Mouse (Mus musculus): ENCODE measurements at regions not wholly inside any gene's neighbourhood (a gene's known extent, or its start where the extent isn't known, plus 50 kb on each side); places are given as distances from the start of the nearest gene placed in this dataset.

DNA sequence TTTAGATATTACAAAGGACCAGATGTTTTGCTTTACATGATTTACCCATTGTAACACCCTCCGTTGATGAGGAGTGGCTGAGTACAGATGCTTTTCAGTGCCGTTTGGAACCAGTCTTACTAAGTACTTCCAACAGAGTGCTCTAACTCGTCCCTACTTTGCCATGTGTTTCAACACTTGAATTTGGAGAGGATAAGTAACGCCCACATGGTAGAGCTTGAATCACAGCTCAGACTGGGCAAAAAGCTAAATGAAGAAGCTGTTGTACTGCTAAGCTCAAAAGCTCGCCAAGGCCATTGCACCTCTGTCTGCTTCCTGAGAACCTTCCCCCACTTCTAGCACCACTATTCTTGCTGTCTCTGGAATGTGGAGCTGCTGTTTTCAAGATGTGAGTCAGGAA lies 471.1 kb downstream of the Nfib start:
- WGBS, result 89% methylated on average over 5 of the region's 5 CpGs
- no peak overlapping the region for H3K4me3 ChIP-seq (replicated peaks; ENCODE audit: low read length)

DNA sequence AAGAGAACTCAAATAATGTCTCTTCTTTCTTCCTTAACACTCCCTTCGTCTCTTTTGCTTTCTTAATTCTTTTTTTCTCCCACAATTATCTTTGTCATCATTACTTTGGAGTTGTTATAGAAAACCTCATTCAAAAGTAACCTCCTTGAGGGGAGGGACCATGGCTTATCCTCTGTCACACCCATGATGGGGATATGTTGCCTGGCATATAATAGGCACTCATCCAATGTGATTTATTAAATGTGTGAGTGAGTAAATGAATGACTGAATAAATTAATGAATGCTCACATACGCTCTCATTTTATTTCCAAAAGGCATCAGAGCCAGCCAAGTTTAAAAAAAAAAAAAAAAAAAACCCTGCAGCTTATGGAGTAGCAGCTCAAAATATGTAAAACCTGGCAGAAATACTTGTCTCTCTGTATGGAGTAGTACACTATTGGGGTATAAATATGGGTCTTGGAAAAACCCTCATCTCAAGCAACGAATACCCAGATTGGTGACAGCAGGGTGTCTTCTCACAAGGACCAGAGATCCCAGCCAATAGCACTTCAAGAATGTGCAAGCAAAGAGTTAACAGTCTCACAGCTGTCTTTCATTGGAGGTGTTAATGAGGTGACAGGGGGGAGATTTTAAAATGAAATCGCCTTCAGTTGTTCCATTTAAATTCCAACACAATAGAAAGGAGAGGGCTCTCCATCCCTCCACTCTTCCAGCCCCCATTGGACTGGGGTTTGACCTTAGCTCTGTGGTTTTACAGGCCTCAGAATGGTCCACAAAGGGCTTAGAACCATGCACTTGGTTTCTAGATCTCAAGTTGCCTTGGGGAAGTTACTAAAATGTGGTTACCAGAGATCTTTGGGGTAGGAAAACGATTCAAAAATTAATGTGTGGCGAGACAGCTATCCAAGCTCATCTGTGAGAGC lies 479.1 kb downstream of the Nfib start:
- WGBS, result 68% methylated on average over 6 of the region's 6 CpGs
- Histone ChIP-seq H3K4me2 (replicated peaks) (no peak overlapping the region), H3K9me3 (ENCODE audit: control insufficient read depth, low read length) (no peaks in the 10 kb centered on the region), H3K36me3 (replicated peaks; ENCODE audit: control insufficient read depth, insufficient read depth) (no peaks in the 10 kb centered on the region), H3K27me3 (ENCODE audit: control insufficient read depth, insufficient read depth, low read length) (no peaks in the 10 kb centered on the region), H3K27ac (no peak overlapping the region), H3K4me1 (replicated peaks; ENCODE audit: control insufficient read depth, insufficient read depth, low read length) (no peaks in the 10 kb centered on the region), H3K4me3 (replicated peaks; ENCODE audit: low read length) (no peak overlapping the region), H3K9ac (no peak overlapping the region)
- ATAC-seq (ENCODE audit: low FRiP score), result no peak
- no peak for DNase-seq (ENCODE audit: low spot score)

More for the DNA sequence above, 471.1 kb downstream of the Nfib start:
- H3K4me2 ChIP-seq (replicated peaks), result no peak overlapping the region
- H3K9ac ChIP-seq, result no peak overlapping the region
- no peaks in the 10 kb centered on the region for H3K27me3 ChIP-seq (ENCODE audit: control insufficient read depth, insufficient read depth, low read length)
- H3K27ac ChIP-seq, result no peak overlapping the region
- peaks cover 12% of the 10 kb centered on the region; the same call in 1 of the 2 replicates for H3K9me3 ChIP-seq (ENCODE audit: control insufficient read depth, low read length)
- H3K4me1 ChIP-seq (replicated peaks; ENCODE audit: control insufficient read depth, insufficient read depth, low read length), result no peaks in the 10 kb centered on the region
- no peak for DNase-seq (ENCODE audit: low spot score)
- ATAC-seq (ENCODE audit: low FRiP score), result no peak
- H3K36me3 ChIP-seq (replicated peaks; ENCODE audit: control insufficient read depth, insufficient read depth), result no peaks in the 10 kb centered on the region

DNA sequence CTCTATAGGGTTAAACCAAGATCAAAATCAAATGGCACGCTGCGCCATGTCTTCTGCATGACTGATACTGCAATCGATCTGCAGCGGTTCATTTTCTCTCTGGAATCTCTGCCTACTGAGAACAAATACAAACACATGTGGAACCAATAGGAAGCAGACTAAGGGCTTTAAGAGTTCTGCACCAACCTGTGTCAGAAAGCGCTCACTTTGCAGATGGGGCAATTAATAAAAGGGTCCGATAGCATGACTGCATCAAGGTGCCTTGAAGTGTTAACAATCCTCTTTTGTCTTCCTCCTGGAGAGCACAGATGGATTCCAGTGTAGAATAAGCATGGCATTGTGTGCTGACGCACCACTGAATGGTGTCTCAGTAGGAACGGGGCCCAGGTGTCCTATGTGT lies 484.8 kb downstream of the Nfib start:
- ATAC-seq (ENCODE audit: low FRiP score) (0 out of 2 replicates have a peak, but pooled peaks have one; percentile 6), DNase-seq (ENCODE audit: low spot score) (no peak)

DNA sequence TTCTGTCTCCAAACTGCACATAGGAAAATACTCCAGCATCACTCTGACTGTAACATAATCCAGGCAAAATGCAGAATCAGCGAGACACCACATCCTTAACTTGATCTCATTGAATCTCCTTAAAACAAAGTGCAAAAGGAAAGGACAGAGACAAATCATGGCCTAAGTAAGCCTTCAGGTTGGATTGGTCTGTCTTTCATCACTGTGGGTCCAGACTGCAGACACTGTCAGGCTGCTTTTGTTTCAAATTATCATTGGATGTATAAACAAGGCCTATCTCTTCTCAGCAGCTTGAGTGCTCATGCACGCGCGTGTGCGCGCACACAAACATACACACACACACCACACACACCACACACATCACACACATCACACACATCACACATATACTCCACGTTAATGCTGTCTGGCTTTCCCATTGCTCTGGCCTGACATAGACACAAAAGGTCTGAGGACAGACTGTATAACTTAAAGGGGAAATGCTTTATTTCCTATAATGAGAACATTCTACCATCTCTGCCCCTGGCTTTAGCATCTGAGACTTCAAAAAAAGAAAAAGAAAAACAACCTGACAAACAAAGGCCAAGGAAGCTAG lies 485.3 kb downstream of the Nfib start:
- Histone ChIP-seq H3K27me3 (ENCODE audit: control insufficient read depth, insufficient read depth, low read length) (no peaks in the 10 kb centered on the region), H3K4me3 (replicated peaks; ENCODE audit: low read length) (no peak overlapping the region), H3K4me2 (replicated peaks) (no peak overlapping the region), H3K9ac (no peak overlapping the region), H3K4me1 (replicated peaks; ENCODE audit: control insufficient read depth, insufficient read depth, low read length) (peaks cover 4% of the 10 kb centered on the region; the same call in 1 of the 2 replicates), H3K9me3 (ENCODE audit: control insufficient read depth, low read length) (no peaks in the 10 kb centered on the region), H3K27ac (no peak overlapping the region), H3K36me3 (replicated peaks; ENCODE audit: control insufficient read depth, insufficient read depth) (no peaks in the 10 kb centered on the region)
- 0 out of 2 replicates have a peak, but pooled peaks have one; percentile 4 for ATAC-seq (ENCODE audit: low FRiP score)
- DNase-seq (ENCODE audit: low spot score), result no peak
- WGBS, result 75% methylated on average over 7 of the region's 7 CpGs

More for the DNA sequence above, 484.8 kb downstream of the Nfib start:
- Histone ChIP-seq H3K4me1 (replicated peaks; ENCODE audit: control insufficient read depth, insufficient read depth, low read length) (peaks cover 4% of the 10 kb centered on the region; the same call in 1 of the 2 replicates), H3K27me3 (ENCODE audit: control insufficient read depth, insufficient read depth, low read length) (no peaks in the 10 kb centered on the region), H3K4me3 (replicated peaks; ENCODE audit: low read length) (no peak overlapping the region), H3K27ac (no peak overlapping the region), H3K9me3 (ENCODE audit: control insufficient read depth, low read length) (no peaks in the 10 kb centered on the region), H3K9ac (no peak overlapping the region), H3K4me2 (replicated peaks) (no peak overlapping the region), H3K36me3 (replicated peaks; ENCODE audit: control insufficient read depth, insufficient read depth) (no peaks in the 10 kb centered on the region)
- 38% methylated on average over 8 of the region's 8 CpGs for WGBS

GRCm38 (mm10) chr4:82218616-82219015 lies 486.9 kb downstream of the Nfib start:
- Histone ChIP-seq H3K9me3 (ENCODE audit: control insufficient read depth, low read length) (no peaks in the 10 kb centered on the region), H3K9ac (no peak overlapping the region), H3K4me3 (replicated peaks; ENCODE audit: low read length) (no peak overlapping the region), H3K4me2 (replicated peaks) (no peak overlapping the region), H3K4me1 (replicated peaks; ENCODE audit: control insufficient read depth, insufficient read depth, low read length) (peaks cover 4% of the 10 kb centered on the region; the same call in 1 of the 2 replicates), H3K36me3 (replicated peaks; ENCODE audit: control insufficient read depth, insufficient read depth) (no peaks in the 10 kb centered on the region), H3K27me3 (ENCODE audit: control insufficient read depth, insufficient read depth, low read length) (no peaks in the 10 kb centered on the region), H3K27ac (no peak overlapping the region)
- ATAC-seq (ENCODE audit: low FRiP score) (no peak), DNase-seq (ENCODE audit: low spot score) (no peak)
- 83% methylated on average over 6 of the region's 6 CpGs for WGBS

- Histone ChIP-seq H3K27me3 (ENCODE audit: control insufficient read depth, insufficient read depth, low read length) (no peaks in the 10 kb centered on the region), H3K4me2 (replicated peaks) (no peak overlapping the region), H3K27ac (no peak overlapping the region), H3K9me3 (ENCODE audit: control insufficient read depth, low read length) (no peaks in the 10 kb centered on the region), H3K4me3 (replicated peaks; ENCODE audit: low read length) (no peak overlapping the region), H3K9ac (no peak overlapping the region), H3K36me3 (replicated peaks; ENCODE audit: control insufficient read depth, insufficient read depth) (no peaks in the 10 kb centered on the region), H3K4me1 (replicated peaks; ENCODE audit: control insufficient read depth, insufficient read depth, low read length) (no peaks in the 10 kb centered on the region)
- ATAC-seq (ENCODE audit: low FRiP score), result no peak
- WGBS, result 94% methylated on average over 1 of the region's 1 CpGs
- DNase-seq (ENCODE audit: low spot score), result no peak
Measured at GRCm38 (mm10) chr4:82207031-82207430, 498.5 kb downstream of the Nfib start.

DNA sequence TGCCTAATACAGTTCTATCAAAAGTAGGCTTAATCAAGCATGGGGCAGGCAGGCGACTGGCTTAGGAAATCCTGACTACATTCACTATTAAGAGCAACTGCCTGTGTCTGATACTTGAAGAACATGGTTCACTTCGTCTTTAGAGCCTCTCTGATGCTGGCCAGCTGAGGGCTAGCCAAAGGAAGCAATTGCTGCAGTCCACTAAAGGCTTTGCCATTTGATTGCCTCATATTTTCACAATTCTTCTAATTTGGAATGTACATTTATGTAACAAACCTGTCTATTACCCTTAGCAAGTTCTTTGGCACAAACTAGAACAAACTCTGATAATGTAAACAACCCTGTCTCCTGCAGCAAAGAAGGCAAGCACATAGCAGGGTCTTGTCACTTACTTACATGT lies 505.2 kb downstream of the Nfib start:
- no peaks in the 10 kb centered on the region for H3K4me1 ChIP-seq (replicated peaks; ENCODE audit: control insufficient read depth, insufficient read depth, low read length)
- no peak for ATAC-seq (ENCODE audit: low FRiP score)
- no peaks in the 10 kb centered on the region for H3K36me3 ChIP-seq (replicated peaks; ENCODE audit: control insufficient read depth, insufficient read depth)
- no peaks in the 10 kb centered on the region for H3K27me3 ChIP-seq (ENCODE audit: control insufficient read depth, insufficient read depth, low read length)
- no peak overlapping the region for H3K27ac ChIP-seq
- H3K9ac ChIP-seq, result no peak overlapping the region
- H3K9me3 ChIP-seq (ENCODE audit: control insufficient read depth, low read length), result no peaks in the 10 kb centered on the region
- no peak overlapping the region for H3K4me2 ChIP-seq (replicated peaks)
- 86% methylated on average over 2 of the region's 2 CpGs for WGBS
- H3K4me3 ChIP-seq (replicated peaks; ENCODE audit: low read length), result no peak overlapping the region
- DNase-seq (ENCODE audit: low spot score), result no peak

- Histone ChIP-seq H3K4me1 (replicated peaks; ENCODE audit: control insufficient read depth, insufficient read depth, low read length) (no peaks in the 10 kb centered on the region), H3K36me3 (replicated peaks; ENCODE audit: control insufficient read depth, insufficient read depth) (no peaks in the 10 kb centered on the region), H3K27ac (no peak overlapping the region), H3K4me3 (replicated peaks; ENCODE audit: low read length) (no peak overlapping the region), H3K27me3 (ENCODE audit: control insufficient read depth, insufficient read depth, low read length) (no peaks in the 10 kb centered on the region), H3K4me2 (replicated peaks) (no peak overlapping the region), H3K9me3 (ENCODE audit: control insufficient read depth, low read length) (no peaks in the 10 kb centered on the region), H3K9ac (no peak overlapping the region)
- DNase-seq (ENCODE audit: low spot score), result no peak
- no peak for ATAC-seq (ENCODE audit: low FRiP score)
Measured at GRCm38 (mm10) chr4:82199118-82199517, 506.4 kb downstream of the Nfib start.

- Histone ChIP-seq H3K4me3 (replicated peaks; ENCODE audit: low read length) (no peak overlapping the region), H3K27ac (no peak overlapping the region), H3K9me3 (ENCODE audit: control insufficient read depth, low read length) (no peaks in the 10 kb centered on the region), H3K4me2 (replicated peaks) (no peak overlapping the region), H3K9ac (no peak overlapping the region), H3K4me1 (replicated peaks; ENCODE audit: control insufficient read depth, insufficient read depth, low read length) (no peaks in the 10 kb centered on the region), H3K36me3 (replicated peaks; ENCODE audit: control insufficient read depth, insufficient read depth) (no peaks in the 10 kb centered on the region), H3K27me3 (ENCODE audit: control insufficient read depth, insufficient read depth, low read length) (no peaks in the 10 kb centered on the region)
- 89% methylated on average over 6 of the region's 6 CpGs for WGBS
- no peak for DNase-seq (ENCODE audit: low spot score)
- no peak for ATAC-seq (ENCODE audit: low FRiP score)
Measured at GRCm38 (mm10) chr4:82197611-82198010, 507.9 kb downstream of the Nfib start.
